Mouse (Mus musculus) kidney, embryonic 15.5 days (tissue): ENCODE measurements around the gene Chil6. TPM values are rescaled to one million over a fixed set of nuclear protein-coding genes. Genes with fewer than 3 reads are reported as not detected.

Source experiments
- ATAC-seq: fragments of 200-750 bp; cut with Nextera tagmentation; replicated peaks from 2 replicates; pipeline ENCODE4 v1.8.0; 2017; ENCODE audit warnings: moderate TSS enrichment; ENCODE audit not compliant: low FRiP score
- H3K27ac ChIP-seq: fragments of 300-500 bp; sonication (generic); 2 replicates; pipeline ENCODE4 v1.5.1; 2015; ENCODE audit warnings: mild to moderate bottlenecking, inconsistent platforms
- H3K27me3 ChIP-seq: fragments of 300-500 bp; sonication (generic); 2 replicates; pipeline ENCODE4 v1.6.1; 2015; ENCODE audit warnings: inconsistent platforms
- H3K36me3 ChIP-seq: fragments of 300-500 bp; sonication (generic); 2 replicates; pipeline ENCODE4 v1.6.1; 2015; ENCODE audit warnings: inconsistent platforms
- H3K4me1 ChIP-seq: fragments of 300-500 bp; sonication (generic); 2 replicates; pipeline ENCODE4 v1.6.1; 2015; ENCODE audit warnings: inconsistent platforms
- H3K4me2 ChIP-seq: fragments of 300-500 bp; sonication (generic); 2 replicates; pipeline ENCODE4 v1.6.1; 2015; ENCODE audit warnings: moderate library complexity, mild to moderate bottlenecking, inconsistent platforms
- H3K4me3 ChIP-seq: fragments of 300-500 bp; sonication (generic); replicated peaks from 2 replicates; pipeline ENCODE4 v1.5.1; 2015; ENCODE audit warnings: mild to moderate bottlenecking, inconsistent platforms
- H3K9ac ChIP-seq: fragments of 300-500 bp; sonication (generic); 2 replicates; pipeline ENCODE4 v1.6.1; 2015; ENCODE audit warnings: mild to moderate bottlenecking, inconsistent platforms
- H3K9me3 ChIP-seq: fragments of 300-500 bp; sonication (generic); replicated peaks from 2 replicates; pipeline ENCODE4 v1.6.1; 2016; ENCODE audit warnings: inconsistent platforms
- WGBS: fragments of 180-500 bp; shearing (Covaris S2); methylation state at CpG from one replicate; pipeline ENCODE4 v1.1.7; 2015; ENCODE audit warnings: mixed read lengths; 5-methylcytosine and 5-hydroxymethylcytosine counted together
- polyA plus RNA-seq: library from polyadenylated mRNA; unstranded; fragments of >200 nt; fragmentation: Nextera tagmentation; extraction: Ambion mirVana; gene quantifications from 2 replicates; pipeline ENCODE4 v1.2.1, GENCODE M21; 2015

Chil6 gene
- not detected in 2 replicates for polyA plus RNA-seq

GRCm38 (mm10) chr3:106406082-106406481 is at the start of gene Chil6:
TSS of gene Chil6 (minus strand) at chr3:106406182.
- H3K4me1 ChIP-seq = no peaks in the 10 kb centered on the region
- H3K9me3 ChIP-seq = no peaks in the 10 kb centered on the region
- no peaks in the 10 kb centered on the region for H3K36me3 ChIP-seq
- H3K27me3 ChIP-seq = no peaks in the 10 kb centered on the region
- no peak within 1 kb of the TSS for H3K9ac ChIP-seq
- no peak within 1 kb of the TSS for H3K4me2 ChIP-seq
- no peak within 1 kb of the TSS for H3K27ac ChIP-seq
- ATAC-seq = no peak
- H3K4me3 ChIP-seq = no peak within 1 kb of the TSS

DNA sequence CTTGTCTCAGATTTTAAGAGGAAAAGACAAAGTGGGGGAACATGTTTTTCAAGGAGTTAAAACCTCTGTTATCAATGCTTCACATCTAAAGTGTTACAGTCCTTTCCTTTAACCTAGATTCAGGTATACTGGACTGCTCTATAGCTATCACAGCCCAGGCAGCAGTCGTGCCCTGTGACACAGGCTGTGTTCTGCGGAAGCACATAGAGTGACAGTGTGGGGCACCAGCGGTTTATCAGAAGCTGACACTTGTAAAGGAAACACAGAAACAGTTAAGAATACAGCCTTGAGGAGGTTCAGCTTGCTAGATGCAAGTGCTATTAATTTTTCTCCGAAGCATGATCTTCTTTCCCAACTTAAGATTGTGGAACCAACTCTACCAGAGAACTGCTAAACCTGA is 46.6 kb upstream of the Chil6 start:
- Histone ChIP-seq H3K9ac (no peak overlapping the region), H3K36me3 (no peaks in the 10 kb centered on the region), H3K9me3 (no peaks in the 10 kb centered on the region), H3K27me3 (no peaks in the 10 kb centered on the region), H3K4me3 (no peak overlapping the region), H3K27ac (no peak overlapping the region), H3K4me1 (no peaks in the 10 kb centered on the region), H3K4me2 (no peak overlapping the region)
- ATAC-seq = no peak
- WGBS = 68% methylated on average over 4 of the region's 4 CpGs

DNA sequence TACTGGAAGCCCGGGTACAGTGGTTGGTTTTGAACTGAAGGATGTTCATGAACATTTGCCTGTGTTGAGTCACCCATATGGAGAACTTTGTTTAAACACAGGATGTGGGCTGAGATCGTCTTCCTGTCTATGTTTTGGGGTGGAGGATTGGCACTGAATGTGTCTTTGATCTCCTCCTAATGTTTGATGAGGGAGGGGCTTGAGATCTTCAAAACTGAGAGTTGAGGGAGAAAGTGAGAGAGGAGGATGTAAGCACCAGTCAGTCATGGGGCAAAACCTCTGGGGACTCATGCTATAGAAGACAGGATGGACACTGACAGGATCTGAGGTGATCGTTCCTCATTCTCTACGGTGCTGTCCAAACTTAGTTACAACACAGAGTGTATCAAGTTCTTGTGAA is 43.6 kb upstream of the Chil6 start:
- H3K4me1 ChIP-seq = no peaks in the 10 kb centered on the region
- H3K27me3 ChIP-seq = no peaks in the 10 kb centered on the region
- H3K36me3 ChIP-seq = no peaks in the 10 kb centered on the region
- no peak overlapping the region for H3K9ac ChIP-seq
- H3K27ac ChIP-seq = no peak overlapping the region
- no peaks in the 10 kb centered on the region for H3K9me3 ChIP-seq
- ATAC-seq = no peak
- H3K4me2 ChIP-seq = no peak overlapping the region
- H3K4me3 ChIP-seq = no peak overlapping the region
- WGBS = 76% methylated on average over 4 of the region's 4 CpGs

DNA sequence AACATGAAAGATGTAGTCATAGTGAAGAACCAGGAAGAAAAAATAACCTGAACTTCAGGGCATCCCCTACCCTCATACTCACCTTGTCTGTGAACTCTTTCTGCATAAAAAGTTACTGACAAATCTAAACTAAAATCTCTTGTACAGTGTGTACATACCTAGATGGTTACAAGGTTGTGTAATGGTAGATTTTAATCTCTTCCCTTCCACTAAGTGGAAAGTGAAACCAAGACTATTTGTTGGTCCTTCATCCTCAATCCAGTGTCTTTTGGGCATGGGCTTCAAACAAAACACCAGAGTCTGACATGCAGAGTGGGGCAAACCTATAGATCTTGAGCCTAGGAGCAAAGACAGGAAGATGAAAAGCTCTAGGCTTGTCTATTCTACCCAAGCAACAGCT is 43.0 kb upstream of the Chil6 start:
- no peaks in the 10 kb centered on the region for H3K4me1 ChIP-seq
- no peaks in the 10 kb centered on the region for H3K9me3 ChIP-seq
- no peaks in the 10 kb centered on the region for H3K27me3 ChIP-seq
- H3K27ac ChIP-seq = no peak overlapping the region
- no peak for ATAC-seq
- H3K9ac ChIP-seq = no peak overlapping the region
- no peaks in the 10 kb centered on the region for H3K36me3 ChIP-seq
- H3K4me2 ChIP-seq = no peak overlapping the region
- H3K4me3 ChIP-seq = no peak overlapping the region

- no peaks in the 10 kb centered on the region for H3K9me3 ChIP-seq
- H3K9ac ChIP-seq = no peak overlapping the region
- no peaks in the 10 kb centered on the region for H3K27me3 ChIP-seq
- H3K4me3 ChIP-seq = no peak overlapping the region
- no peak overlapping the region for H3K27ac ChIP-seq
- no peaks in the 10 kb centered on the region for H3K36me3 ChIP-seq
- no peaks in the 10 kb centered on the region for H3K4me1 ChIP-seq
- H3K4me2 ChIP-seq = no peak overlapping the region
- 0 out of 2 replicates have a peak, but pooled peaks have one; percentile 60 for ATAC-seq
Measured at GRCm38 (mm10) chr3:106448571-106448970, 42.6 kb upstream of the Chil6 start.

Other genes starting within 250 kb of the Chil6 start
- 0.14 TPM in 1 of 2 replicates, not detected in the other for gene Chil3, start 238.6 kb downstream of the Chil6 start, polyA plus RNA-seq
- 0.29 and 0.37 TPM in 2 replicates for gene Chil4, start 186.7 kb downstream of the Chil6 start, polyA plus RNA-seq
- 3.8 and 5.5 TPM in 2 replicates for gene Dennd2d, start 76.2 kb upstream of the Chil6 start, polyA plus RNA-seq
- gene Dram2, start 141.6 kb upstream of the Chil6 start, polyA plus RNA-seq = 77.2 and 87.0 TPM in 2 replicates
- gene Cept1, start 141.6 kb upstream of the Chil6 start, polyA plus RNA-seq = 60.4 and 65.0 TPM in 2 replicates